Mouse (Mus musculus): ENCODE data around the gene Grin3b.

GRCm38 (mm10) chr10:79971183-79971497 is 625 bp downstream of the Grin3b start:
- TF ChIP-seq CTCF (IDR thresholded peaks at IDR 0.05; ENCODE audit: low read depth), result no peak
- TF ChIP-seq EP300 (IDR thresholded peaks at IDR 0.05; ENCODE audit: low read depth), result no peak

Data from liver, embryonic 14.5 days (tissue).